Mouse (Mus musculus): ENCODE measurements around the gene Fopnl.

Gene Fopnl

GRCm38 (mm10) chr16:14306451-14306850 is 10.8 kb downstream of the Fopnl start:
- DNase-seq, result no peak

GRCm38 (mm10) chr16:14304791-14305190 is 12.4 kb downstream of the Fopnl start:
- no peak for DNase-seq

GRCm38 (mm10) chr16:14303676-14304075 is 13.5 kb downstream of the Fopnl start:
- DNase-seq, result no peak

GRCm38 (mm10) chr16:14303148-14303547 is 14.1 kb downstream of the Fopnl start:
- DNase-seq, result no peak

- DNase-seq, result no peak
These were observed 18.7 kb downstream of the Fopnl start for GRCm38 (mm10) chr16:14298461-14298860.

- no peak for DNase-seq
These were observed 19.5 kb downstream of the Fopnl start for GRCm38 (mm10) chr16:14297746-14298145.

GRCm38 (mm10) chr16:14297137-14297536 is 20.1 kb downstream of the Fopnl start:
- DNase-seq, result no peak

- no peak for DNase-seq
These were observed 20.6 kb downstream of the Fopnl start for GRCm38 (mm10) chr16:14296544-14297124.

GRCm38 (mm10) chr16:14295291-14295690 is 21.9 kb downstream of the Fopnl start:
- DNase-seq, result no peak

GRCm38 (mm10) chr16:14292205-14293199 is 24.7 kb downstream of the Fopnl start:
- DNase-seq, result peak in 1 of 2 experiments; percentile 8

- peak; percentile 35 to 42 for DNase-seq
These were observed 26.0 kb downstream of the Fopnl start, which contains the start of gene Myh11 for GRCm38 (mm10) chr16:14291223-14291622. Myh11 (minus strand) TSS chr16:14291372.

GRCm38 (mm10) chr16:14272374-14272965 is 44.7 kb downstream of the Fopnl start:
- DNase-seq, result no peak

GRCm38 (mm10) chr16:14265203-14265920 is 51.8 kb downstream of the Fopnl start:
- DNase-seq, result no peak

- no peak for DNase-seq
These were observed 52.7 kb downstream of the Fopnl start for GRCm38 (mm10) chr16:14264504-14264903.

- no peak for DNase-seq
These were observed 54.0 kb downstream of the Fopnl start for GRCm38 (mm10) chr16:14263241-14263640.

GRCm38 (mm10) chr16:14262410-14262809 is 54.8 kb downstream of the Fopnl start:
- no peak for DNase-seq

- no peak for DNase-seq
These were observed 58.3 kb downstream of the Fopnl start for GRCm38 (mm10) chr16:14258856-14259255.

- no peak for DNase-seq
These were observed 63.6 kb downstream of the Fopnl start for GRCm38 (mm10) chr16:14253586-14253985.

GRCm38 (mm10) chr16:14252877-14253276 is 64.3 kb downstream of the Fopnl start:
- no peak for DNase-seq

GRCm38 (mm10) chr16:14249913-14250312 is 67.3 kb downstream of the Fopnl start:
- no peak for DNase-seq
